Mouse (Mus musculus) heart, adult 2 months (tissue): Measurements from ENCODE around the gene Minos1.

Source experiments
- CTCF ChIP-seq: fragments of 200-600 bp; IDR thresholded peaks from 2 replicates; pipeline ENCODE4 v1.8.1; 2022; ENCODE audit warnings: antibody characterized with exemption, mild to moderate bottlenecking, moderate library complexity
- EP300 ChIP-seq: fragments of 200-500 bp; IDR thresholded peaks from 2 replicates; pipeline ENCODE4 v1.6.1; 2011; ENCODE audit warnings: low read depth, low read length, control low read depth; ENCODE audit not compliant: insufficient read depth
- POLR2A ChIP-seq: fragments of 200-500 bp; IDR thresholded peaks from 2 replicates; pipeline ENCODE4 v1.6.1; 2011; ENCODE audit warnings: mild to moderate bottlenecking, low read depth, low read length, control low read depth; ENCODE audit not compliant: insufficient read depth

DNA sequence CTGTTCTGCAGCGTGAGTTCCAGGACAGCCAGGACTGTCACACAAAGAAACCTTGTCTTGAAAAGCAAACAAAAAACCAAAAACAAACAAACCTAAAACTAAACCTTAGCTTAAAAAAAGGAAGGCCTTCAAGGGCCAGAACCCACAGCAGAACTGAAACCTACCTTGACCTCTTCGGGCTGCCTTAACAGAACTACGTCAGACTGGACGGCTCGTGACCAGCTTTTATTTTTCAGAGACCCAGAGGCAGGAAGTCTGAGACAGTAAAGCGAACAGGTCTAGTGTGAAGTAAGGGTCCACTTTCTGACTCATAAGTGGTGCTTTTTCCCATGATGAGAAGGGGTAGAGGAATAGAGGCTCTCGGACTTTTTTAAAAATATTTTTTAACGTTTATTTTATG lies 35.3 kb upstream of the Minos1 start:
- no peak for TF ChIP-seq POLR2A
- TF ChIP-seq EP300: no peak
- TF ChIP-seq CTCF: no peak
